Mouse (Mus musculus) right cerebral cortex, postnatal 4 days (tissue): ENCODE data around the gene Ddx23.

Experiments used
- DNase-seq: peaks from one replicate; pipeline ENCODE4 v3.0.0-alpha.2; 2022

Gene Ddx23

DNA sequence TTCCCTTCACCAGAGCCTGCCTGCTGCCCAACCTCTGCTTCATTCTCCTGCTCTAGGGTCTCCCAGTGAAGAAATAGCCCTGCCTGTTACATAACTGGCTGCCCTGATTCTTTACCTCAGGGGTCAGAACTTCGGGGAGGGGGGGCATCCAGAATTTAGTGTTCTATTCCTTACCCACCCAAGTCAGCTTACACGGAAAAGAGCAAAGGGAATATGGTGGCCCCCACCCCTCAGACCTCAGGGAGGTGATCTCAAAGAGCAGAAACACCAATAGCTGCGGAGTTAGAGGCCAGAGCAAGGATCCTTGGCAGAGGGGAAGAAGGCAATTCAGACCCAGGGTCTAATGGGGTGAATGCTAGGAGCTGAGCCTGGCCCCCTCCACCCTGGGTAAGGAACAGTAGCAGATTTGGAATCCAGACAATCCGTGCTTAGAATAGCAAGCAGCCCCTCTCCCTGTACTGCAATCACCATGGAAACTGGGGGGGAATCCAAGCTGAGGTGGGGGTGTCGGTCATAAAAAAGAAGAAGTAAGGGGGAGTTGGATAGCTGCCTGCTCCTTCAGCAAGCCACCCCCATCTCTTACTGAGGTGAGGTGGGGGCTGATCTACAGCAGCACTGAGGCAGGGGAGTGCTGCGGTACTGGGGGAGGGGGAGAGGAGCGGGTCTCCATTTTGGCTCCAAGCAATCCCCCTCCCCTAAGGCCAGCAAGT lies 11.7 kb upstream of the Ddx23 start:
- peak; percentile 75 for DNase-seq

DNA sequence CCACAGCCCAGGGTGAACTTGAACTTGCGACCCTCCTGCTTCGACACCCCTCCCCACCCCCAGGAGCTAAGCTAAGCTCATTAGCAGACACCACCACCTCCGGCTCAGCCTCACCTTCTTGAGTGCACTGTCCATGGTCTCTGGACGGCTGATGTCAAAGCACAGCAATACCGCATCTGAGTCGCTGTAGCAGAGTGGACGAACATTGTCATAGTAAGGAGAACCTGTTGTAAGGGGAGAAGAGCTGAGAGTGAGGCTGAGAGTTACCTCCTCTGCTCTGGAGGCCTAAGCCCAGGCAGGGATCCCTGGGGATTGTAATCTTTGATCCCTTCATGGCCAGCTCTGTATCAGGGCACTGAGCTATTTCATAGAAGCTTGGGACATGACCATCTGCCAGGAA lies 11.0 kb upstream of the Ddx23 start:
- DNase-seq = no peak

DNA sequence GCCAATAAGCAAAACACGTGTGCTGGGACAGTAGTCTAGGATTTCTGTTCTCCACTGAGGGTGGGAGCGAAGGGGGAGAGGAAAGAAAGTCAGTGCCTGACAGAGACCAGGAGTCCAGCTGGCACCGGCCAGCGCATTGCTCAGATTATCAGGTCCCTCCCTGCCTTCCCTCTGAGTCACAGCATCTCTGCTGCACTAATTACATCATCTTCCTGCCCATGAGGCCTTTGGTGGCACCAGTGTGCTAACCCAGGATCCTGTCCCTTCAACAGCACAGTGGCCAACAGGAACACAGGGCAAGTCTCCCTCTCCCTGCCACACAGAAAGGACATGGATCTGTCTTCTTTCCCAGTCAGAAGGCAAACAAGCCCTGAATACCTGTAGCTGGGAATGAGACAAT lies 9.9 kb upstream of the Ddx23 start:
- no peak for DNase-seq

DNA sequence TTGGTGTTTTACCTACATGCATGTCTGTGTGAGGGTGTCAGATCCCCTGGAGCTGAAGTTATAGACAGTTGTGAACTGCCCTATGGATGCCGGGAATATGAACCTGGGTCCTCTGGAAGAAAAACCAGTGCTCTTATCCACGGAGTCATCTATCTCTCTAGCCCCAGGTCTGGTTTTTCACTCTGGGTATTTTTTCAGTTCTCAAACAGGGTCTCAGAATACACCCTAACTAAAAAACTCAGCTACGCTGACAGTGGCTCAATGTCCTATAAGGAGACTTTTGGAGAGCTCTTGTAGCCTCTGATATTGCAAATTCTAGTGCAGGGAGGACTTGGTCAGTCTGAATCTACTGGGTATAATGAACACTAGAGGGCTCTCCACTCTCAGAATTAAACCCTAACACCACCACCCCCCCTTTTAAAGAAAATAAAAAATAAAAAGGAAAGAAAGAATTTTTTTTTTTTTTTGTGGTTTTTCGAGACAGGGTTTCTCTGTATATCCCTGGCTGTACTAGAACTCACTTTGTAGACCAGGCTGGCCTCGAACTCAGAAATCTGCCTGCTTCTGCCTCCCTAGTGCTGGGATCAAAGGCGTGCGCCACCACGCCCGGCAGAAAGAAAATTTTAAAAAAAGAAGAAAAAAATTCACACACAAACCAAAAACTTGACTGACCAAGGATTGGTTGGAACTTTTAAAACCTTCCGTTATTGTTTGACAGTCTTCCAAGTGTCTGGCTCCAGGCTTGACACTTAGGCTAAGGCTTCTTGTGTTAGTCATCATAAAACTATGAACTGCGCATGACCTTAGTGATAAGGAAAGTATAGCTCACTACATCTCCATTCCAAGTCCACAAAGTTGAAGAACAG lies 1.6 kb upstream of the Ddx23 start:
- no peak for DNase-seq

DNA sequence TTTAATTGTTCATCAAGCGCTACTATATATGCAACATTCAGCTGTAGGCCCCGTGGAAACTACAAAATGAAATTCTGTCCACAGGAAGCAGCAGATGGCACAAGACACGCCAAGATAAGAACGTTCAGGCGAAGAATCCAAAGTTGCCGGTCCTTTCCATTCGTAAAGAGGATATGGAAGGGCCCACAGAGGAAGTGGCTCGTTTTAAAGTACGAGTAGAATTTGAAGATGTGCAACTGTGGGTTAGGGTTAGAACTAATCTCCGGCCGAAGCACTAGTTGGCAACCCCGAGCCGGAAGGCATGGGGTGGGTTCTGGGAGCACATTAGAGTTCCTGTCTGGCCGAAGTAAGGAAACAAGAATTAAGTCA lies 512 bp downstream of the Ddx23 start:
- no peak for DNase-seq

DNA sequence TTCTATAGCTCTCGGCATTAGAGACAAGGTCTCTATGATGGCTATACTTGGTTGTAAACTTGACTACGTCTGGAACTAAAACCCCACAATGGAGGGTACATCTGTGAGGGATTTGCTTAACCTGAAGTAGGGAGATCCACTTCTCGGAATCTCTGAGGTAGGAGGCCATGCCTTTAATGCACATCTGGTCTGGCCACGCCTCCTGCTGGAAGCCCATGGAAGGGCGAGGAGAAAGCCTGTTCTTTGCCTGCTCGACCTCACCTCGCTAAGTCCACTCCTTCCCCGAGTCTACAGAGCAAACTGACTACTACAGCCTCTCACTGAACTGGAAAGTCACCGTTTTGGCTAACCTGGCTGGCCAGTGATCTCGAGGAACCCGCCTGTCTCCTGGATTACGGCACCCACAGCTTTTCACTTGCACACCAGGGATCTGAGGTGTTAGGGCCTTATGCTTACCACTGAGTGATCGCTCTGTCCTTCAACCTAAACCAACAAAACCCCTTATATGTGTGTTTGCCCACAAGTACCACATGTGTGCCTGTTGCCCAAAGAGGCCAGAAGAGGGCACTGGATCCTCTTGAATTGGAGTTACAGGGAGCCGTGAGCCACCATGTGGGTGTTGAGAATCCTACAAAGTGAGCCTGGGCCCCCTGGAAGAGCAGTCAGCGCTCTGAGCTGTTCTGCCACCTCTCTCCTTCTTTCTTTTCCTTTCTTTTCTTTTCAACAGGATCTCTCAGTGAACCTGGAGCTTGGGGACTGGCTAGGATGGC lies 5.5 kb downstream of the Ddx23 start:
- no peak for DNase-seq

DNA sequence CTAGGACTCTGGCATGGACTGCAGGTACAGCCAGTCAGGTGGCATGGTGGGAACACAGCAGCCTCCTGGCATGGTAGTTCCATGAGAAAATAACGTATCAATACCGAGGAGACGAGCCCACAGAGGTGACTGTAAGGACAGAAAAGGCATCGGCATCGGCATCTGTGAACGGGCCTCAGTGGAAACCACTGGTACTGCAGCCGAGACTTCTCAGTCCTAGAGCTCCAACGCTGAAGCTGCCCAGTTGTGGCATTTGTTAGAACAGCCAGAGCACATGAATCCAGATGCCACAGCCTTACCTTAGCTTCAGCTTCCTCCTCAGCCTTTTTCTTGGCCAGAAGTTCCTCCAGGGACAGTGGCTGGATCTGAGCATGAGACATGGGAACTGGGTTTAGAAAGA lies 10.5 kb downstream of the Ddx23 start:
- no peak for DNase-seq

DNA sequence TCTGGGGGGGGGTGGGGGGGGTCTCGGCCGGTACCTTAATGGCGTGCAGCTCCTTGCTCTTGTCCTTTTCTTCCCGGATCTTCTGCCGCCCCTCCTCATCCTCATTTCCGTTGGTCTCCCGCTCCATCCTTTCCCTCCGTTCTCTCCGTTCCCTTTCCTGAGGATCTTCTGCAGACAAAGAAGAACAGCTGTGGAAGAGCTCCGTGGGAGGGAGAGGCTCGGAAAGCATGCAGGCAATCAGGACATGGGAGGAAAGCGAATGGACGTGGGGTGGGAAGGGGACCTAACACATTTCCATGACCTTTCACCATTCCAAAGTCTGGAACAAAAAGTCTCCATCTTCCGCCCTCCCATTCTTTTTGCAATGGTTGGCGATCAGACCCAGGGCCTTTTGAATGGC lies 11.3 kb downstream of the Ddx23 start:
- DNase-seq = no peak

DNA sequence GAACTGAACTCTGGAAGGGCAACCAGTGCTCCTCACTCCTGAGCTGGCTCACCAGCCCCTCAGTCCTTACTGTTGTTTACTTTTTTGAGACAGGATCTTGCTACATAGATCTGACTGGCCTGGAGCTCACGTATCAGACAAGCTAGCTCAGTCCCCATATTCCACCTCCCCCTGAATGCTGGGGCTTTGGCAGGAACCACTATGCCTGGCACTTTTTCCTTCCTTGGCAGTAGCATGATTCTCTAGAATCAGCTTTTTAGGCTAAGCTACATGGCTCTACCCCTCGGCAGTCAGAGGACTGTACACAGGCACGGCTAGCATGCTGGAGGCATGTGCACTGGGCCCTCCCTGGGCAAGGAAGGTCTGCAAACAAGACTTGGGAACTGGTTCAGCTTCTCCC lies 14.6 kb downstream of the Ddx23 start:
- no peak for DNase-seq

DNA sequence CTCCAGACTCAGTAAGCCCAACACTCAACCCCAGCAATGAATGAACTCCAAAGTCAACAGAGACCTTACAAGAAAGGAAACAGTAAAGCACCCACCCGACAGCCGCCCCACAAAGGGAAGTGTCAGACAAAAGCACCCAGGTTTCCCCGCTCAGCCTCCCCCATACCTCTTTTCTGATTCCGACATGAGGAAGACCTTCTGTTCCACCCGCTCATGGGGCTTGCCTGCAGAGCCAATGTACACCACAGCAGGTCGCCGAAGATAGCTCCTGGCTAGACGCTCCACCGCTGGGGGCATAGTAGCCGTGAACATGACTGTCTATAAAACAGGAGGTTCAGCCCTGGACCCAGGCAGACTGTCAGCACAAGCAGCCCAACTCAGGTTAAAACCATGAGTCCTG lies 15.4 kb downstream of the Ddx23 start:
- DNase-seq = no peak

DNA sequence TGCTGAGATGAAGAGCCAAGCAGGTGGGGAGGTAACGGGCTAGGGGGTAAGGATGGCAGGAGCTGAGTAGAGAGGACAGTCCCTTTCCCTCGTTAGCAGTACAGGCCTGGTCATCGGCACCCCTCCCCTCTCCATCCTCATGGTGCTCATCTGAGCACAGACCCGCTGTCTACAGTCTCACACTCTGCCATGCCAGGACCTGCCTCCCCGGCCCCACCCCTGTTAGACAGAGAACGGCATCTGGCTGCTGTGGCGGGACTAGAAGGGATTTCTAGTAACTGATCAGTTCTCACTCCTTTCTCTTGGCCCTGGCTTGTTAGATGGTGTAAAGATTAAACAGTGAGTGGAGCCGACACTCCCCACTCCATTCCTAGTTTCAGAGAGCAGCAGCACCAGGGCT lies 16.0 kb downstream of the Ddx23 start:
- no peak for DNase-seq

DNA sequence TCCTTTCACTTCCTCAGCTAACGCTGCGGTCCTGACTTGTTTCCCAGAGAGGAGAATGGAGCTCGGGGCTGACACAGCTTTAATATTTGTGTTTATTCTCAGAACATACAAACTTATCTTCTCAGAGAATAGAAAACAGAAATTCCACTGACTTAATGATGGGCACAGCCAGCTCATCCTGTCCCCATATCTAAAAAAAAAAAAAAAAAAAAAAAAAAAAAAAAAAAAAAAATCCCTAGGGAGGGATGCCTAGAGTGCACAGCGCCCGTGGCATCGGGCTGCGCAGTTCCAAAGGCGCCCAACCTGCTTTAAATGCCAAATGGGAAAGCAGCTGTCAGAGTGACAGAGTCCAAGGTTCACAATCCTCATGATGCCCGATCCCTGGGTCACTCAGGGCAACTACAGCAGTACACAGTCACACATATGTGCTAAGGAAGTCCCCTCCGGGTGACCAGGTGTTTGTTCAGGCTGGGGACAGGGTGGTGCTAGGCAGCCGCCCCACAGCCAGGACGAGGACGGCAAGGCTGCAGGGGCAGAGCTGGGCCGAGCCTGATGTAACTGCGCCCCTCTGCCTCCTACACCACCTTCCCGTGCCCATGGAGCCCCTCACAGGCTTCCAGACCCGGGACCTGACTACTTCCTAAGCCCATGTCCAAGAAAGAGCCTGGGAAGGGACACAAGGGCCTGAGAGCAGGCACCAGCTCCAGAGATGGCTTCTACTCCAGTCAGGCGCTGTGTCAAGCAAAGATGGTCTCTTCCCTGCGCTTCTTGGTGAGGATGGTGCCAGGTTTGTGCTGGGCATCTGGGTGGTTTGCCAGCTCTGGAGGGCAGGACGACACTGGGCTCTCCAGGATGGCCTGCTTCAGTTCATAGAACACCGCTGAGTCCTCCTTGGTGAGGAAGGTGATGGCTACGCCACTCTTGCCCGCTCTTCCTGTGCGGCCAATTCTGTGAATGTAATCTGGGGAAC lies 17.4 kb downstream of the Ddx23 start:
- no peak for DNase-seq

DNA sequence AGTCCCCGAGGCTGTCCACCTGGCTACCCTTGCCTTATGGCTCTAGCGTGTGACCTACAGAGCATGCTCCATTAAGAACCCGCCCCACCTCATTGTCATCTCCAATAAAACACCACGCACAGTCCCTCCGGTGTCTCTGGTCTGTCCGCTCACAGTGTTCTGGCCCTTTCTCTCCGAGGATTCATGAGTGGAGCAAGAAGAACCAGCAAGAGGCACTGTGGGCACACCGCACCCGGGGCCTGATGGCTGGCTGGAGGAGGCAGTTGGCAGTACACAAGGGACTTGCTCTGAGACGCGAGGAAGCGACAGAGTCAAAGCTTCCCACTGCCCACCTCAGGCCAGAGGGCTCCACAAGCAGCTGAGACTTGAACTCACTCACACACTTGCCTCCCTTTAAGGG lies 18.3 kb downstream of the Ddx23 start:
- no peak for DNase-seq

DNA sequence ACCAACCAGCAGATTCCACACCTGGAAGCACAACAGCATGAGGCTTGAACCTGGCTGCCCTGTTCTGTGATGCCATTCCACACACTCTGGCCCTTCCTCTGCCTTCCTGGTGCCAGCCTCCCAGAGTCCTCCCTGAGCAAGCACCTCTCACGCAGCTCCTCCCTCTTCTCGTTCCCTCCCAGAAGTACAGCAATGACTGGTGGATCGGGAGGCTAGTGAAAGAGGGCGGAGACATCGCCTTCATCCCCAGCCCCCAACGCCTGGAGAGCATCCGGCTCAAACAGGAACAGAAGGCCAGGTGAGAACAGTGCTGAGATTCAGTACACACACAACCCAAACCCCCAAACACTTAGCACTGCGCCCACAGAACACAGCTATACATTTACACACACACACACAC lies 22.5 kb downstream of the Ddx23 start:
- no peak for DNase-seq

DNA sequence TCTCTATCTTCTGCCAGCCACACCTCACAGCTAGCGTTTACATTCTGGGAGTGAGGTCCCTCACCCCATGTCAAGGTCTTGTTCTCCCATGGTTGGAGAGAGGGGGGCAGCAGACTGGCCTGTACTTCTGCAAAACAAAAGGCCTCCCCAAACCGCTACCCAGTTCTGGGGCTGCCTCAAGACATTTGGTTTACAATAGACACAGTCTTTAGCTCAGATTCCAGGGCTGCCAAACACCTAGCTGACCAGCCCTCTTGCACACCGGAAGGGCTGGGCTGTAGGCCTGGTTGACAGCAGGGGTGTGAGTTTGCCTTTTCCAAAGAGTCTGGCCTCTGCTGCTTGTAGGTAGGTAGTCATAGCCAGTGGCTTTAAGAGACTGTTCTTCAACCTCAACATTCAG lies 25.5 kb downstream of the Ddx23 start:
- DNase-seq = no peak

DNA sequence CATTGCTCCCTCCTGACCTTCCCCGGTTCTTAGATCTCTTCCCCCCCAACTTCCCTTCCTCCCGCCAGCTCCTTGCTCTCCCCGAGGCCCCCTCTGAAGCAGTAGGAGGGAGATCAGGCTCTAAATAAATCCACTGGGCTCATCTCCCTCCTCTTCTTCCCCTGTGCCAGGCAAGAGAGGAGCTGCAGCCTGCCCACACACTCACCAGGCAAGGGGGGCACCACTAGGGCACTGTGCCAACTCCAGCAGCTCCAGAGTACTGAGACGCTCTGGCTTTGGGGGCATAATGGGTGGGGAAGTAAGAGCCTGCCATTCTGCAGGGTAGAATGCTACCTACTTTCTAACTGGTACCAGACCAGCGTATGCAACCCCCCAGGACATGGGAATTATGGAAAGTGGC lies 26.2 kb downstream of the Ddx23 start:
- peak; percentile 71 for DNase-seq

DNA sequence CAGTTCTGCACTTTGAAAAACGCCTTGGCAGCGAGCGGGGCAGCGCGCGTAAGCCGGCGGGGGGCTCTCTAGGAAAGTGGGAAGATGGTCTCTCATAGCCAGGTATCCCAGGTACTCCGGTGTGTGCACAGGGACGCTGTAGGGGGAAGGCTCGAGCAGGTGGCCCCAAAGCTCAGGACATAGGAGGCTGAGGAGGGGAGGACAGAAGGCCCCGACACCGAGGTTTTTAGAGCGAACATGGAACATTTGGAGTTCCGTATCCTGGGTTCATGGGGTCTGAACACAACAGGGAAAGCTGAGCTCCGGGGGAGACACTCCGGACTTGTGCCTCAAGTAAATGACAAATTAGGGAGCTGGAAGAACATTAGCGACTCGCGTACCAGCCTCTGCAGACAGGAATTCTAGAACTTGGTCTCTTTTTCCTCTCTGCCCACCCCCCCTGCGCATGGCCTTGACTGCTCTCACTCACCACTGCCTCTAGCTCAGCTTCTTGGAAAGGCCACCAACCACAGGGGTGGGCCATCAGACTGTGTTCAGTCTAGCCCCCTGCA lies 27.3 kb downstream of the Ddx23 start:
- peak; percentile 36 for DNase-seq

DNA sequence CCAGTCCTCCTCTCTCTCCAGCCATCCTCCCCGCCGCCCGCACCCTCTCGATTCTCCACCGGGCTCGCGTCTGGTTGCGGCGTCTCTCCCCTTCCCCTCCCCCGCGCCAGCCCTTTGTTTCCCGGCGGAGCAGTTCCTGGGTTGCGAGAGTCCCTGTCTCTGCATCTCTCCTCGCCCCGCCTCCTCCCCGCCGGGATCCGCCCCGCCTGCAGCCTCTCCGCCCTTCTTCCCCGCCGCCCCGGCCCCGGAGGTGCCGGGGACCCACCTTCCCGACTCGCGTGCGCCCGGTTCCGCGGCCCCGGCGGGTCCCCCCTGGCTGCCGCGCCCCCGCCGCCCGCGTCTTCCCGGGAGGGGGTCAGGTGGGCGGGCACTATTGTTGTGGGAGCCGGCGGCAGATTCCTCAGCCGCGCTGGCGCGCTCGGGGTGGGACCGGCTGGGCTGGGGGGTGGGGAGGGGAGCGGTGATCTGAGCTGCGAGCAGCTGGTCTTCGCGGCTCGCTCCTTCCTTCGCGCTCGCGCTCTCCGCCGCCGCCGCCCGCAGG lies 28.1 kb downstream of the Ddx23 start:
- peak; percentile 87 for DNase-seq

DNA sequence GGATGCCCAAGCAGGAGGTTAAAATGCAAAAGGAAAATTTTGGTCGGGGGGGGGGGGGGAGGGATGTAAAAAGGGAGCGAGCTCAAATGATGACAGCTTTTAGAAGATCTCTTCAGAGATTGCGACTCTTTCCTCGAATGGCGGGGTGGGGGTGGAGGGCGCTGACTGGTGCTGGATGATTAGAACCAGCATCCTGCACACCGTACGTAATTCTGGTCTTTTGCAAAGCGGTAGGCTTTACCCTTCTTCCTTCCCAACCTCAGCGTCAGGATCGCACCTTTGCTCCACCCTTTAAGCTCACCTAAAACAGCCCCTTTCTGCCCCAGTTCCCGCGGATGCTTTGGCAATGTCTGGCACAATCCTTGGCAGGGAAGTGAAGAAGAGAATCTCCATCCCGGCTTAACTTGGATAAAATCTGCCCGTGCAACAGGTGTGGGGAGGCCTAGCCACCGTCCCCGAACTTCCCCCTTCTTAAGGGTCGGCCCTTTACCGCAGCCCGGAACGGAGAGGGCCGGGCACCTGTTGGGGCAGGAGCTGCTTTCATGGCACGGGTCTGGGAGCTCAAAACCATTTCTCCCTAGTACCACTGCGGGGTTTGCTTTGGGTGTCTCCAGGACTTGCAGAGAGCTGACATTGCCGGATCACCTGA lies 28.7 kb downstream of the Ddx23 start:
- DNase-seq = no peak

DNA sequence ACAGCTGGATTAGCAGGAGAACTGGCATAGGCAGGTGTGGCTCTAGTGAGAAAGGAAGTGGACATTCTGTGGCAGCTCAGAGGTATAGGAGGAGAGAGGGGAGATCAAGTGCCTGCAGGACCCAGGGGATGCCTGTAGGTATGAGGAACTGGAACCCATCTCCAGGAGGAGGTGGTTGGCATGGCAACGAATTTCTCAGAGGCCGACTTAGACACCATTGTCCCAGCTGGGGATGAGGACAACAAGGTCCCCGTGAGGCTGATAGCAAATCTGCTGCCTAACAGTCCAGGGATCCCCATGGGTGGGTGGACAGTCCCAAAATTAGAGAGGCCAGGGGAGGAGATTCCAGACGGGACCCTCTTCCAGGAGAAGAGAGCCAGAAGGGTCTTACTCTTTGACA lies 29.8 kb downstream of the Ddx23 start:
- DNase-seq = no peak

DNA sequence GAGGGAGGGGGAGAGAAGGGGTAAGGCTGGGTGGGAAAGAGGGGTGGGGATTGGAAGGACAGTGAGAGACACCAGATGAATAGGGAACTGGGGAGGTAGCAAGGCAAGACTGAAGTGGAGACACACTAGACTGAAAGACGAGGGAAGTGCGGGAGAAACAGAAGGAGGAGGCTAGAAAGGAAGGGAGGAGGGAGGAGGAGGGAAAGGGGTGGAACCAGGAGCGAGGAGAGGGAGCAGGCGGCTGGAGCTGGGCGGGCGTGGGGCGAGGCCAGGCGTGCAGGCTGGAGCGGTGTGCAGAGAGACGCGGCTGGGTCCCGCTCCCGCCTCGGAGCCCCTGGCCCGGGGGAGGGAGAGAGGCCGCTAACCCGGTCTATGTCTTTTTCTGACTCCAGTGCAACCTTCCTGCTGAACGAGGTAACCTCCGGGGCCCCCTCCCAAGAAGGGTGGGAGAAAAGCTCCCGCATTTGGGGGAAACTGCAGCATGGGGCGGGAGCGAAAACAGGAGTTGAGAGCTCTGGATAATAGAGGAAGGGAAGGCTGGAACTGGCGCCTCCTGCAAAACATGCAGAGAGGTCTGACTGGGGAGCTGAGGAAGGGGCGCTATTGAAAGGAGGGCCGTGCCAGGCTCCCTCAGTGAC lies 30.5 kb downstream of the Ddx23 start:
- DNase-seq = peak; percentile 65
